Mouse (Mus musculus) thymus, postnatal 0 days (tissue): ENCODE measurements around the gene Atf6b. TPM values are rescaled to one million over a fixed set of nuclear protein-coding genes. Genes with fewer than 3 reads are reported as not detected.

Experiments used
- DNase-seq: peaks from one replicate; pipeline ENCODE4 v3.0.0-alpha.2; 2015; ENCODE audit warnings: low spot score
- polyA plus RNA-seq: library from polyadenylated mRNA; unstranded; fragments of >200 nt; fragmentation: Nextera tagmentation; extraction: Ambion mirVana; gene quantifications from 2 replicates; pipeline ENCODE4 v1.2.1, GENCODE M21; 2015

The Atf6b gene
- polyA plus RNA-seq, 1 experiment from 2014 or later, result 56.6 TPM

GRCm38 (mm10) chr17:34664472-34664871 lies 17.5 kb downstream of the Atf6b start:
- DNase-seq, result no peak

- no peak for DNase-seq
These were observed 23.3 kb downstream of the Atf6b start, which contains the start of gene Tnxb for GRCm38 (mm10) chr17:34670235-34670634. TSS of gene Tnxb (plus strand) at chr17:34670535.

DNA sequence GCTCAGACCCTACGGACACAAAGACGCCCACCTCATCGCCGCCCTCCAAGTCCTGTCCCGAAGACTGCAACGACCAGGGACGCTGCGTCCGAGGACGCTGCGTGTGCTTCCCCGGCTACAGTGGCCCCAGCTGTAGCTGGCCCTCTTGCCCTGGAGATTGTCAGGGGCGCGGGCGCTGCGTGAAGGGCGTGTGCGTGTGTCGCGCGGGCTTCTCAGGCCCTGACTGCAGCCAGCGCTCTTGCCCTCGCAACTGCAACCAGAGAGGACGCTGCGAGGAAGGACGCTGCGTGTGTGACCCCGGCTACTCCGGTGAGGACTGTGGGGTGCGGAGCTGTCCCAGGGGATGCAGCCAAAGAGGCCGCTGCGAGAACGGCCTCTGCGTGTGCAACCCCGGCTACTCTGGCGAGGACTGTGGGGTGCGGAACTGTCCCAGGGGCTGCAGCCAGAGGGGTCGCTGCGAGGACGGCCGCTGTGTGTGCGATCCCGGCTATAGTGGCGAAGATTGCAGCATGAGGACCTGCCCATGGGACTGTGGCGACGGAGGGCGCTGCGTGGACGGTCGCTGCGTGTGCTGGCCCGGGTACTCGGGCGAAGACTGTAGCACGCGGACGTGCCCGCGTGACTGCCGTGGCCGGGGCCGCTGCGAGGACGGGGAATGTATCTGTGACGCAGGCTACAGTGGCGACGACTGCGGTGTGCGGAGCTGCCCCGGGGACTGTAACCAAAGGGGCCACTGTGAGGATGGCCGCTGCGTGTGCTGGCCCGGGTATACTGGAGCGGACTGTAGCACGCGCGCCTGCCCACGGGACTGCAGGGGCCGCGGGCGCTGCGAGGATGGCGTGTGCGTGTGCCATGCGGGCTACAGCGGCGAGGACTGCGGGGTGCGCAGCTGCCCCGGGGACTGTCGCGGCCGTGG lies 24.5 kb downstream of the Atf6b start:
- DNase-seq, result no peak

DNA sequence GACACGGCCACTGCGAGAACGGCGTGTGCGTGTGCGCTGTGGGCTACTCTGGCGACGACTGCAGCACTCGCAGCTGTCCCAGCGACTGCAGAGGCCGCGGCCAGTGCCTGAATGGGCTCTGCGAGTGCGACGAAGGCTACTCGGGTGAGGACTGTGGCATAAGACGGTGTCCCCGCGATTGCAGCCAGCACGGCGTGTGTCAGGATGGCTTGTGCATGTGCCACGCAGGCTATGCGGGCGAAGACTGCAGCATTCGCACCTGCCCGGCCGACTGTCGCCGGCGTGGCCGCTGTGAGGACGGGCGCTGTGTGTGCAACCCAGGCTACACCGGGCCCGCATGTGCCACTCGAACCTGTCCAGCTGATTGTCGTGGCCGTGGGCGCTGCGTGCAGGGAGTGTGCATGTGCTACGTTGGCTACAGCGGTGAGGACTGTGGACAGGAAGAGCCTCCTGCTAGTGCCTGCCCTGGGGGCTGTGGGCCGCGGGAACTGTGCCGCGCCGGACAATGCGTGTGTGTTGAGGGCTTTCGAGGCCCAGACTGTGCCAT lies 25.4 kb downstream of the Atf6b start:
- DNase-seq, result no peak

DNA sequence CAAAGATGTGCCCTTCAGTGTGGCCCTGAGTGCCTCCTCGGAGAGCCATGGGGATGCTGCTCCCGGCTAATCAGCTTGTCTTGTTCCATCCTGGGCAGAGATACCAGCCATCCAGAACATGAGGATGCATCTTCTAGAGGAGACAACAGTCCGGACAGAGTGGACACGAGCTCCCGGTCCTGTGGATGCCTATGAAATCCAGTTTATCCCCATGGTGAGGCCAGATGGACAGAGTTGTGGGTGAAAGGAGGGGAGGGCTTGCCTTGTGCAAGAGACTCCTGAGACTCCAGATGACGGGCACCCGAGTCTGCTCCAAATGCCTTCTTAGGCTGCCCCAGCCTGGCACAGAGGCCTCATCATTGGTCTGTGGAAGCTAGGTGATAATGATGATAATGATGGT lies 26.2 kb downstream of the Atf6b start:
- DNase-seq, result no peak

DNA sequence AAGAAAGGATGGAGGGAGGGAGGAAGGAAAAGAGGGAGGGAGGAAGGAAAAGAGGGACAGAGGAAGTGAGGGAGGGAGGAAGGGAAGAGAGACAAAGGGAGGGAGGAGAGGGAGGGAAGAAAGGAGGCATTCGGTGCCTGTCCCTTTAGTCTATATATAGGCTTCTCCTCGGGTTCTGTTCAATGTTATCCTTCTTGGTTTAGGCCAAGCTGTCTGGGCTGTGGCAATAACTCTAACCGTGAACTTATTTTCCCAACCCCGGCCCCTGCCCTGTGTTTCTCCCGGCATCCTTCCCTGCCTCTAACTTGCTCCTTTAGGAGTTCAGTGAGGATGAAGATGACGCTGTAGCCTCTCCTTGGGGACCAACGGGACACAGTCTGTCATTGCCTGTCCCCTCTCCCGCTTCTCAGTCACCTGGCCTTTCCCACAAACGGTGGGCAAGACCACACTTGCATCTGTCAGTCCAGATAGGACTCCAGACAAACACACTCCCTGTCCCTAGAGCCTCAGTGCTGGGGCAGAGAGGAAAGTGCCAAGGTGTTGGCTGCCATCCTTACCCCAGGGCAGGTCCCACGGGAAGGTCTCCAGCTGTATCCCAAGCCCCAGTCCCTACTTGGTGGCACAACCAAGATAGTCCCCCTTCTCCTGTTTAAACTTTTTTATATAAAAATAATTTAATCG lies 27.7 kb downstream of the Atf6b start:
- no peak for DNase-seq

GRCm38 (mm10) chr17:34675205-34676092 lies 28.5 kb downstream of the Atf6b start:
- no peak for DNase-seq

DNA sequence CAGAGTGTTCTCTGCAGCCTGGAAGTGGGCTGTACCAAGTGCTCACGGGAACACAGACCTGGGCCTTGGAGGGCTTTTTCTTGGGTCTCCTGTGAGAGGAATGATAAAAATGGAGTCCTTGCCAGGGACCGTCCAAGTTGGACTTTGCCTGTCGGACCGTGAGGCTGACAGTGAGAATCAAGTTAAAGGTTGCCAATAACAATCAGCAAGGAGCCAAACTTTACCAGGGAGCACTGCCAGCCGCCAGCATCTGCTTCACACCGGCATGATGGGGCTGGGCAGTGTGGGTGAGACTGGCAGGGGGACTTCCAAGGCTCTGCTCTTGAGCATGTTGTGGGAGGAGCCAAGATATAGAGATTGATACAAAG lies 29.1 kb downstream of the Atf6b start:
- DNase-seq, result no peak

- DNase-seq, result no peak
These were observed 29.7 kb downstream of the Atf6b start for GRCm38 (mm10) chr17:34676671-34677070.

GRCm38 (mm10) chr17:34680191-34680590 lies 33.2 kb downstream of the Atf6b start:
- no peak for DNase-seq

DNA sequence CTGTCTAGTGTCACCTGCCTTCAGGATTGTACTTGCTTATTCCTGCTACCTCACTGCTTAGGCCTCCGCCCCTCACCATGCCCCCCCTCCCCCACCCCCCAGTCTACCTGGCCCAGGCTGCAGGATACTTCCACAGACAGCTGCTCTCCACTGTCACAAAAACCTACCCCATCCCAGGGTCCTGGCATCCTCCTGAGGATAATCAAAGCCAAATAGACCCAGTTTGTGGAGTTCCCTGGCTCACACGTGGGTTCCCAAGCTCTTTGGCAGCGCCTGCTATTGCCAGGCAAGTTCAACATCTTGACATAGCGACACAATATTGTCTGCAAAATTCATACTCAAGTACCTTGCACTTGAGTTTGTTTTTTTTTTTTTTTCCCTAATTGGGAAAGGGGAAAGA lies 33.7 kb downstream of the Atf6b start:
- no peak for DNase-seq

- DNase-seq, result no peak
These were observed 34.2 kb downstream of the Atf6b start for GRCm38 (mm10) chr17:34681132-34681571.

GRCm38 (mm10) chr17:34681881-34682536 lies 35.1 kb downstream of the Atf6b start:
- no peak for DNase-seq

- no peak for DNase-seq
These were observed 36.2 kb downstream of the Atf6b start for GRCm38 (mm10) chr17:34683179-34683578.

- no peak for DNase-seq
These were observed 36.8 kb downstream of the Atf6b start for GRCm38 (mm10) chr17:34683686-34684220.

- no peak for DNase-seq
These were observed 37.4 kb downstream of the Atf6b start for GRCm38 (mm10) chr17:34684253-34684893.

DNA sequence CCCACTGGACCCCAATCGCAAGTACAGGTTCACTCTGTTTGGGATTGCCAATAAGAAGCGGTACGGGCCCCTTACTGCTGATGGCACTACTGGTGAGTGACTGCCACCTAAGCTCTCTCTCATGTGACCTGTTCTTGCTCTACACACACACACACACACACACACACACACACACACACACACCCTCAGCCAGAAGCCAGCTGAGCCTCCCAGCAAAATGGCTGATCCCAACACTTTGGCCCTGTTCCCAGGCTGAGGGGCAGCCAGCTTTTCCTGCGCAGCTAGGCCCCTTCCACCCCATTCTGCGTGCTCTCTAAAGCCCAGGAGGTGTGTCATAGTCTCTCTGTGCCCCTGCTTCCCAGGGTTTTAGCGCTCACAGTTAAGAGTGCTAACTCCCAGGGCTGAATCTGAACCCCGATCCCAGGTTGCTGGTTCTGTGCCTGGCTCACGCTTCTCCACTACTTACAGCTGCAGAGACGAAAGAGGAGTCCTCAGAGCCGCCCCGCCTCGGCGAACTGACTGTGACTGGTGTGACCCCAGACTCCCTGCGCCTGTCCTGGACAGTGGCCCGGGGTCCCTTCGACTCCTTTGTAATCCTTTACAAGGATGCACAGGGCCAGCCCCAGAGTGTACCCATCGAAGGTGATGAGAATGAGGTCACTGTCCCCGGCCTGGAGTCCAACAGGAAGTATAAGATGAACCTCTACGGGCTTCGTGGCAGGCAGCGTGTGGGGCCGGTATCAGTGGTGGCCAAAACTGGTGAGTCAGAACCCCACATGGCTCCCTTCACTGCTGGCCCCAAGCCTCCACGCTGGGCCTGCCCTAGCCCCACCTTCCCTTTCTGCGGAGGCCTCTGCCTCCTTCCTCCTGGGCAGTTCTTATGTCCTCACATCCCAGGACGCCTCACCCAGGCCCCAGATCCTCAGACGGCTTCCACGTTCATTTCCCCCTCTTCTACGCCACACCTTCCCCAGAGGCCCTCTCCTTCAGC lies 38.5 kb downstream of the Atf6b start:
- no peak for DNase-seq

DNA sequence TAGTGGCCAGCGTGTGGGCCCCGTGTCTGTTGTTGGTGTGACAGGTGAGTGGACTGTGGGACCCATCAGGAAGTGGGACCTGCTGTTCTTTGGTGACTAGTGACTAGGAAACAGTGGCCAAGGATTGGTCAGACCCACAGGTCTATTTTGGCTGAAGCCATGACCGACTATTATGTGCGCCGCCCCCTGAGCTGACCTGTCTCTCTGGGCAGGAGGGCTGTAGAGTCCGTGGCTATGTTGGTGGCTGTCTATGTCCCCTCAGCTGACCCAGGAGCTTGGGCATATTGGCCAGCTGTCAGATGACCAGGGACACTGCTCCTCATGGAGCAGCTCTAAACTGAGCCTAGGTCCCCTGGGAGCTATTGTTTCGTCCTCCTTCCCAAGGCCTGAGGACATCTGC lies 41.9 kb downstream of the Atf6b start:
- DNase-seq, result no peak

DNA sequence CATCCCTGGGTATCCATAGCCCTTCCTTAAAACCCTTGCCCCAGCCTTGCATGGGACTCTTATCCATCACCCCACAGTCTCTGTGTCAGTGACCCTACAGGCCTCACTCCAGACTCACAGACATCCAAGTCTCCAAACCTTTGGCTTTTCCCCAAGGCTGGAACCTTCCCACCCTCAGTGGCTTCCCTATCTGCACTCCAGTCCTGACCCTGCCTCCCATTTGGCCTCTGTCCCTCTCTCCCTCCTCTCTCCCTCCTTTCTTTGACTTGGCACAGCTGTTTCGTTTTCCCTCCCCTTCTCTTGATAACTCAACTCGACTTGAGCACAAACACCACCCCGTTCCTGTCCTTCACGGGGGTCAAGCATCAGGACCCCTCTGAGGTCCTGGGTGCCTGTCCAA lies 43.5 kb downstream of the Atf6b start:
- DNase-seq, result no peak
